Mouse (Mus musculus): Measurements from ENCODE around the gene Art5.

Gene Art5

GRCm38 (mm10) chr7:102109171-102109570 lies at the start of gene Art5:
Gene Art5 (minus strand): TSS chr7:102109489.
- no peak for DNase-seq (ENCODE audit: low read depth)

DNA sequence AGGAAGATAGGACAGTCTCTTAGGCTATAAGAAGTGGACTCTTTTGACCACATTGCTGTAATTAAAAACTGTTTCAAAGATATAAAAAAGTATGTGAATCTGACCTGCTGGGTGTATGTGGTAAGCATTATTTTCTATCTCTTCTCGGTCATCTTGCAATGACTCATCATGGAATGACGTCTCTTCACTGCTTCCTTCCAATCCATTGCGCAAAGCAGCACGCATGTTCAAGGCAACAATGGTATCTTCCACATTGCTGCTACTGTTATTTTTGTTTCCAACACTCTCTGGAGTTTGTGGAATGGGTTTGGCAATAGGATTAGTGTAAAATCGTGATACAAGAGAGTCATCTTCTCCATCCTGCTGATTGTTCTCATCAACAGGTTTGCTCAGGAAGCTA lies 44.4 kb upstream of the Art5 start:
- DNase-seq (ENCODE audit: low read depth) = no peak

DNA sequence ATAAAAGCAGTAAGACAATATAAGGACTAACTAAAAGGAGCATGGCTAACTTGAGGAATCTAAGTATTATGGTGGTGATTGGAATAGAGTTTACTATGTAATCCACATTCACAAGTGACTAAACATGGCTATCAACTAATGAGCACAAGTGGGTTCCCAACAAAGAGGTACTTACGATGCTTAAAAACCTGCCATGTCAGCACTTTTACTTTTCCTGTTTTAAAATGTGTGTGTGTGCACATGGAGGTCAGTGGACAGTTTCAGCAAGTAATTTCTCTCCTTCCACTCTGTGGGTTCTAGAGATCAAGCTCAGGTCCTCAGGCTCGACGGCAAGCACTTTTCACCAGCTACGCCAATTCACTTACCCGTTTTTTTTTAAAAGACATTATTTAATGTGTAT lies 28.6 kb upstream of the Art5 start:
- DNase-seq (ENCODE audit: low read depth) = no peak

GRCm38 (mm10) chr7:102137464-102137863 lies 28.2 kb upstream of the Art5 start:
- peak; percentile 52 for DNase-seq (ENCODE audit: low read depth)

GRCm38 (mm10) chr7:102132395-102132794 lies 23.1 kb upstream of the Art5 start:
- DNase-seq (ENCODE audit: low read depth) = no peak

GRCm38 (mm10) chr7:102120326-102120725 lies 11.0 kb upstream of the Art5 start:
- no peak for DNase-seq (ENCODE audit: low read depth)

DNA sequence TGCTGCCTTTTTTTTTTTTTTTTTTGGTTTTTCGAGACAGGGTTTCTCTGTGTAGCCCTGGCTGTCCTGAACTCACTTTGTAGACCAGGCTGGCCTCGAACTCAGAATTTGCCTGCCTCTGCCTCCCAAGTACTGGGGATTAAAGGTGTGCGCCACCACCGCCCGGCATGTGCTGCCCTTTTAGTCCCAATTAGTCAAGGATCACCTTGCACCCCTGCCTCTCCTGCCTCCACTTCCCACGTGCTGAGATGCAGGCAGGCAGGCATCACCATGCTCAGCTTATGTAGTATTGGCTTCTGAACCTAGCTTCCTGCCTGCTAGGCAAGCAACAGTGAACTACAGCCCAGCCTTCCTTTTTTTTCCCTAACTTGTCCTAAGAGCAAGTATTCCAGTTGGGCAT lies 8.1 kb upstream of the Art5 start:
- no peak for DNase-seq (ENCODE audit: low read depth)

GRCm38 (mm10) chr7:102116579-102117331 lies 7.5 kb upstream of the Art5 start, which contains the start of gene Chrna10:
Gene Chrna10 (minus strand): TSS chr7:102116828.
- DNase-seq (ENCODE audit: low read depth) = peak; percentile 39

GRCm38 (mm10) chr7:102113151-102113729 lies 4.0 kb upstream of the Art5 start:
- no peak for DNase-seq (ENCODE audit: low read depth)

GRCm38 (mm10) chr7:102109746-102110145 lies 457 bp upstream of the Art5 start:
- DNase-seq (ENCODE audit: low read depth) = no peak

- DNase-seq (ENCODE audit: low read depth) = peak; percentile 15
Observed at GRCm38 (mm10) chr7:102108206-102108605, 1.1 kb downstream of the Art5 start.

- no peak for DNase-seq (ENCODE audit: low read depth)
Observed at GRCm38 (mm10) chr7:102106700-102107141, 2.6 kb downstream of the Art5 start.

- no peak for DNase-seq (ENCODE audit: low read depth)
Observed at GRCm38 (mm10) chr7:102104126-102104525, 5.2 kb downstream of the Art5 start.

GRCm38 (mm10) chr7:102103555-102103954 lies 5.7 kb downstream of the Art5 start:
- no peak for DNase-seq (ENCODE audit: low read depth)

GRCm38 (mm10) chr7:102102696-102103095 lies 6.6 kb downstream of the Art5 start:
- no peak for DNase-seq (ENCODE audit: low read depth)

- DNase-seq (ENCODE audit: low read depth) = no peak
Observed at GRCm38 (mm10) chr7:102102241-102102640, 7.0 kb downstream of the Art5 start.

- no peak for DNase-seq (ENCODE audit: low read depth)
Observed at GRCm38 (mm10) chr7:102101487-102101886, 7.8 kb downstream of the Art5 start, which contains the start of gene Art1. Gene Art1 (plus strand): TSS chr7:102101743.

GRCm38 (mm10) chr7:102100868-102101267 lies 8.4 kb downstream of the Art5 start:
- no peak for DNase-seq (ENCODE audit: low read depth)

DNA sequence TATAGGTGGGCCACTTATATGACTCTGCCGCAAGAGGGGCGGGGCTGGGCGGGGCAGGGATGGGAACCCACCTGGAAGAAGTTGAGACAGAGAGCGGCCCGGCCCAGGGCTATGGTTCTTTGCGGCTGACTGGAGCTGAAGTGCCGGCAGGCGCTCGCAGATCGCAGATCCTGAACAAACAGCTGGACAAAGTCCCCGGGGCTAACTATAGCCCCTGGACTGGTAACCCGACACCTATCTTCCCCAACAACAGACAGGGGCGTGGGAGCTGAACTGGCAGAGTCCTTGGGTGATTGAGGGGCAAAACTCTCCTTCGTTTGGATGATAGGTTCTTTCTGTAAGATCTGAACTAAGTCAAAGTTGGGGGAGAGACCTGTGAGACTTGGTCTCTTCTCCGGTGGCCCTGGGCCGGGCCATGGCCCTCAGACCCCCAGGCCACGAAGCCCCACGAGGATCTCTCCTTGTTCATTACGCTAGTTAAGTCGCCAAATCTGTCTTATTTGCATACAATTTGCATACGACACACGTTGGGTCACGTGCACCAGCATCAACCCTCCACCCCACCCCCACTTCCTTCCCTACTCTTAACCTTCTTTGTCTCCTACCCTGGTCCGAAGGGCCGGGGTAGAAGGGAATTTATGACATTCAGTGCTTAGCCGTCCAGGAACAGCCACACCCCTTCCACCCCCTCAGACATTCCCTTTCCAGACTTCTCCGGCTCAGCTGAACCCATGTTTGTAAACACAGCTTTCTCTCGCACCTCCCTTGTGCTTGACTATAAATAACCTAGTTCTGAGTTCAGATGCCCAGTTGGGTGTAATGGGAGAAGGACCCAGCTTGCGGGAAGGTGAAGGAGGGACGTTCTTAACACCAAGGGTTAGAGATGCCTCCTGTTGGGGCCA lies 9.3 kb downstream of the Art5 start:
- no peak for DNase-seq (ENCODE audit: low read depth)

DNA sequence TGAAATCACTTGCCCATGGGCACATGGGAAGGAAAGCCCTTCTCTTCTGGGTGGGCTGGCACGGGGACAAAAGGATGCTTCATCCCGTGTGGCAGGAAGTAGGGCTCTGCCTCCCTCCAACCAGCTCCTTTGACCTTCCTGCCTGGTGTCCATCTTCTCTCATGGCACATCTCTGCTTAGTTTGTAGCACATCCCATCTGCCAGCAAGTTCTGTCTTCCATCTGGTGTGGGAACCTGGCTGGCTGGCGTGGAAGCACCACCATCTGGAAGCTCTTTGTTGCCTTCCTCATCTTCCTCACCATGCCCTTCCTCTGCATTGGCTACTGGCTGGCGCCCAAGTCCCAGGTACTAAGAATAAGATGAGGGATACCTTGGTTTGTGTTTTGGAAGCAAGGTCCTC lies 22.0 kb downstream of the Art5 start:
- DNase-seq (ENCODE audit: low read depth) = no peak

DNA sequence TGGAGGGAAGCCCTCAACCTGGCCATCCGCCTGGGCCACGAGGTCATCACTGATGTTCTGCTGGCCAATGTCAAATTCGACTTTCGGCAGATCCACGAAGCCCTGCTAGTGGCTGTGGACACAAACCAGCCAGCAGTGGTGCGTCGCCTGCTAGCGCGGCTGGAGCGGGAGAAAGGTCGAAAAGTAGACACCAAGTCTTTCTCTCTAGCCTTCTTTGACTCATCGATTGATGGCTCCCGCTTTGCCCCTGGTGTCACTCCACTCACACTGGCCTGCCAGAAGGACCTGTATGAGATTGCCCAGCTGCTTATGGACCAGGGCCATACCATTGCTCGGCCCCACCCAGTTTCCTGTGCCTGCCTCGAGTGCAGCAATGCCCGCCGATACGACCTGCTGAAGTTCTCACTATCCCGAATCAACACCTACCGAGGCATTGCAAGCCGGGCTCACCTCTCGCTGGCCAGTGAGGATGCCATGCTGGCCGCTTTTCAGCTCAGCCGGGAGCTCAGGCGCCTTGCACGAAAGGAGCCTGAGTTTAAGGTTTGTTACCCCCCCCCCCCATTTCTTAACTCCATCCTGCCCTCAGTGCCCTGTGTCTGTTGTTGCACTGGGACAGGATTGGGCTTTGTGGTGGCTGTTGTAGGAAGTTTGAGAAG lies 25.1 kb downstream of the Art5 start:
- DNase-seq (ENCODE audit: low read depth) = no peak

GRCm38 (mm10) chr7:102082816-102083215 lies 26.5 kb downstream of the Art5 start, which contains the start of gene Trpc2:
Gene Trpc2 (plus strand): TSS chr7:102083116.
- no peak for DNase-seq (ENCODE audit: low read depth)

Measured in NIH3T3 (cell line).